In genomic region chr14:88092967-88093366, GRCm38 (mm10) we compare ENCODE assay signal across 18 mouse cellular contexts.
DNase-seq lines count a peak whose midpoint lies in the region; ATAC-seq and TF ChIP-seq lines count a peak whose summit lies in the region.
"Had no signal": no experiment of that assay in that cellular context is flagged by ENCODE, and none has a peak within 500 bp of the region (broad histone marks: within the 10 kb centered on the region; RNA-seq: fewer than 3 reads in every experiment).

No protein-coding gene starts in this region.

- H3K27me3 ChIP-seq in midbrain, embryonic 12.5 days = no peaks in the 10 kb centered on the region
- no peaks in the 10 kb centered on the region for H3K27me3 ChIP-seq in midbrain, postnatal 0 days (ENCODE audit: insufficient read depth, low read length)
- no peaks in the 10 kb centered on the region for H3K27me3 ChIP-seq in forebrain, embryonic 13.5 days
- no peaks in the 10 kb centered on the region for H3K27me3 ChIP-seq in forebrain, postnatal 0 days (ENCODE audit: insufficient read depth, low read length)
- no peaks in the 10 kb centered on the region for H3K27me3 ChIP-seq in kidney, embryonic 15.5 days
- H3K27me3 ChIP-seq: hindbrain, embryonic 13.5 days had no signal

- no peaks in the 10 kb centered on the region for H3K36me3 ChIP-seq in midbrain, embryonic 12.5 days
- H3K36me3 ChIP-seq in midbrain, postnatal 0 days (ENCODE audit: insufficient read depth, low read length) = no peaks in the 10 kb centered on the region
- no peaks in the 10 kb centered on the region for H3K36me3 ChIP-seq in forebrain, embryonic 13.5 days (ENCODE audit: poor library complexity, severe bottlenecking)
- no peaks in the 10 kb centered on the region for H3K36me3 ChIP-seq in forebrain, postnatal 0 days (ENCODE audit: insufficient read depth)
- H3K36me3 ChIP-seq in kidney, embryonic 15.5 days = no peaks in the 10 kb centered on the region
- H3K36me3 ChIP-seq: embryonic facial prominence, embryonic 10.5 days; heart, embryonic 10.5 days; hindbrain, embryonic 13.5 days had no signal

- H3K9ac ChIP-seq in midbrain, embryonic 12.5 days (replicated peaks) = no peak overlapping the region
- no peak overlapping the region for H3K9ac ChIP-seq in midbrain, postnatal 0 days (replicated peaks; ENCODE audit: low read length, poor library complexity, severe bottlenecking)
- no peak overlapping the region for H3K9ac ChIP-seq in forebrain, embryonic 13.5 days
- H3K9ac ChIP-seq in forebrain, postnatal 0 days = no peak overlapping the region
- no peak overlapping the region for H3K9ac ChIP-seq in kidney, embryonic 15.5 days
- H3K9ac ChIP-seq: hindbrain, embryonic 13.5 days had no signal

- ATAC-seq in midbrain, embryonic 12.5 days (ENCODE audit: low FRiP score, low read depth) = peak; percentile 52; the same call in 1 of the 2 replicates
- ATAC-seq in midbrain, postnatal 0 days (ENCODE audit: low FRiP score) = no peak
- ATAC-seq in forebrain, embryonic 13.5 days = peak; percentile 83
- ATAC-seq in forebrain, postnatal 0 days = peak; percentile 54
- no peak for ATAC-seq in kidney, embryonic 15.5 days (replicated peaks; ENCODE audit: low FRiP score)
- ATAC-seq: hindbrain, postnatal 0 days had no signal

- no peak for DNase-seq in midbrain, postnatal 0 days (ENCODE audit: low spot score)
- no peak for DNase-seq in forebrain, postnatal 0 days
- no peak for DNase-seq in MN1 (ENCODE audit: low spot score)
- no peak for DNase-seq in kidney, adult 8-10 months
- DNase-seq: adrenal gland, postnatal 10 days; cerebellum, adult 18-20 months; cerebellum, adult 9-11 months; gastrocnemius, postnatal 36 days; heart, adult 11 months; heart, postnatal 14 days; kidney, adult 11 months had no signal

- 79% methylated on average over 2 of the region's 2 CpGs for WGBS in midbrain, embryonic 12.5 days
- 57% methylated on average over 2 of the region's 2 CpGs for WGBS in midbrain, postnatal 0 days
- 31% methylated on average over 2 of the region's 2 CpGs for WGBS in forebrain, embryonic 13.5 days
- 9% methylated on average over 2 of the region's 2 CpGs for WGBS in forebrain, postnatal 0 days
- WGBS in kidney, embryonic 15.5 days = 83% methylated on average over 2 of the region's 2 CpGs

- no peak overlapping the region for H3K4me3 ChIP-seq in midbrain, embryonic 12.5 days
- H3K4me3 ChIP-seq in midbrain, postnatal 0 days (ENCODE audit: low read depth, low read length) = no peak overlapping the region
- H3K4me3 ChIP-seq in forebrain, embryonic 13.5 days = no peak overlapping the region
- no peak overlapping the region for H3K4me3 ChIP-seq in forebrain, postnatal 0 days (ENCODE audit: low read depth, low read length)
- H3K4me3 ChIP-seq in kidney, embryonic 15.5 days (replicated peaks) = no peak overlapping the region
- H3K4me3 ChIP-seq: embryonic facial prominence, embryonic 10.5 days; heart, embryonic 10.5 days; hindbrain, embryonic 13.5 days had no signal

- H3K4me1 ChIP-seq in midbrain, embryonic 12.5 days = no peaks in the 10 kb centered on the region
- H3K4me1 ChIP-seq in midbrain, postnatal 0 days (ENCODE audit: insufficient read depth, low read length) = no peaks in the 10 kb centered on the region
- no peaks in the 10 kb centered on the region for H3K4me1 ChIP-seq in forebrain, embryonic 13.5 days
- no peaks in the 10 kb centered on the region for H3K4me1 ChIP-seq in forebrain, postnatal 0 days (ENCODE audit: insufficient read depth)
- no peaks in the 10 kb centered on the region for H3K4me1 ChIP-seq in kidney, embryonic 15.5 days
- H3K4me1 ChIP-seq: embryonic facial prominence, embryonic 10.5 days; heart, embryonic 10.5 days; hindbrain, embryonic 13.5 days had no signal

- H3K27ac ChIP-seq in midbrain, embryonic 12.5 days (replicated peaks) = no peak overlapping the region
- no peak overlapping the region for H3K27ac ChIP-seq in midbrain, postnatal 0 days (ENCODE audit: low read depth, low read length)
- H3K27ac ChIP-seq in forebrain, embryonic 13.5 days = no peak overlapping the region
- H3K27ac ChIP-seq in forebrain, postnatal 0 days (ENCODE audit: low read depth, low read length) = no peak overlapping the region
- no peak overlapping the region for H3K27ac ChIP-seq in kidney, embryonic 15.5 days
- H3K27ac ChIP-seq: embryonic facial prominence, embryonic 10.5 days; heart, embryonic 10.5 days; hindbrain, embryonic 13.5 days; hindbrain, postnatal 0 days had no signal

- no peaks in the 10 kb centered on the region for H3K9me3 ChIP-seq in midbrain, embryonic 12.5 days
- no peaks in the 10 kb centered on the region for H3K9me3 ChIP-seq in midbrain, postnatal 0 days (ENCODE audit: low read length)
- H3K9me3 ChIP-seq in forebrain, embryonic 13.5 days (replicated peaks) = no peaks in the 10 kb centered on the region
- H3K9me3 ChIP-seq in forebrain, postnatal 0 days (ENCODE audit: low read length) = no peaks in the 10 kb centered on the region
- no peaks in the 10 kb centered on the region for H3K9me3 ChIP-seq in kidney, embryonic 15.5 days (replicated peaks)
- H3K9me3 ChIP-seq: embryonic facial prominence, embryonic 10.5 days; heart, embryonic 10.5 days; hindbrain, embryonic 13.5 days had no signal

- H3K4me2 ChIP-seq in midbrain, embryonic 12.5 days (replicated peaks) = no peak overlapping the region
- H3K4me2 ChIP-seq in midbrain, postnatal 0 days (ENCODE audit: low read depth, low read length, poor library complexity, severe bottlenecking) = no peak overlapping the region
- no peak overlapping the region for H3K4me2 ChIP-seq in forebrain, embryonic 13.5 days
- no peak overlapping the region for H3K4me2 ChIP-seq in forebrain, postnatal 0 days (ENCODE audit: low read depth)
- no peak overlapping the region for H3K4me2 ChIP-seq in kidney, embryonic 15.5 days
- H3K4me2 ChIP-seq: hindbrain, embryonic 13.5 days had no signal

- TF ChIP-seq CTCF in midbrain, postnatal 0 days (IDR thresholded peaks at IDR 0.05) = no peak
- TF ChIP-seq CTCF in forebrain, postnatal 0 days (IDR thresholded peaks at IDR 0.05; ENCODE audit: low read depth) = no peak

Comparison
In these comparisons a context has a peak if more than half of its experiments do, and no peak if none do; other contexts are left out.
1. ATAC-seq: peak in midbrain, embryonic 12.5 days (single experiment), forebrain, embryonic 13.5 days (single experiment) and forebrain, postnatal 0 days (single experiment); none in midbrain, postnatal 0 days (single experiment) and kidney, embryonic 15.5 days (single experiment).